Mouse (Mus musculus) cerebellum, adult 11-12 months (tissue): ENCODE measurements around the gene Ankzf1.
A peak's percentile ranks its signal among the peaks of the same experiment; 100 is the strongest.

ENCODE experiments used
- DNase-seq: peaks from one replicate; pipeline ENCODE4 v3.0.0; 2022

Gene Ankzf1

DNA sequence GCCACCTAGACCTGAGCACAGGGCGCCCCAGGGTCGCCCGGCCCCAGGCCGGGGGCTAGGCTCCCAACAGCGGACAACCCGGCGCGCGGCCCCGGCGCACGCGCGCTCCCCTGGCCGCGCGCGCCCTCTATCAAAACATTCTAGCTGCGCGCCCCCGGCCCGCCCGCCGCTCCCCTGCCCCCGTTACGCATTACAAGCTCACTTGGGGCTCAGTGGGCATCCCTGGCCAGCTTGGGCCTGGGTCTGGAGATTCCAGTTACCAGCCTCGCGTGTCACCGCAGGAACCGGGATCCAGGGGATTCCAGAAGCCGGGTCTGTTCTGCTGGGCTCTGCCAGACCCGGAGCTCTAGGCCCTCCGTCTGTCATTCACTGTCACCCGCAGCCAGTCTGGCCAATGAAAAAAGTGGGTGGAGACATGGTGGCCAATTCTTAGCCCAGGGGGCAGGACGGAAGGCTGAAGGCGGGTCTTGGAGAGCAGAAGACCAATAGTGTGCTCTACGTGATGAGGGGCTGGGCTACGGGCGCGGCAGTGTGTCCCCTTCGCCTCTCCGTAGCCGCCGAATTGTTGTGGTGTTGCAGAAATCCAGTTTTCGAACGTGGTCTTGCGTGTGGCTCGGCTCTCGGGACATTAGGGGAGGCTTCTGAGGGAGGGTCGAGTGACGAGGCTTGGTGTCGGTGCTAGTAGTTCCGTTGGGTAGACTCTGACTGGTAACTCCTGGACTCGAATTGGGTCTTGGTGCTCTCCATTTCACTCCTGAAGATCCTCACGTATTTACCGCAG lies at the start of gene Ankzf1, which contains the start of gene Atg9a:
TSS of gene Ankzf1 (plus strand) at position 530 of the 781 bp plus-strand sequence.
TSS of gene Atg9a (minus strand) at position 575 of the 781 bp plus-strand sequence.
- DNase-seq: peak; percentile 99

- DNase-seq: peak; percentile 96
These were observed 49.4 kb upstream of the Ankzf1 start, which contains the start of the genes Cnppd1 and Retreg2 for GRCm38 (mm10) chr1:75142301-75143261. Cnppd1 (minus strand) TSS chr1:75142711. Retreg2 (plus strand) TSS chr1:75142778.

DNA sequence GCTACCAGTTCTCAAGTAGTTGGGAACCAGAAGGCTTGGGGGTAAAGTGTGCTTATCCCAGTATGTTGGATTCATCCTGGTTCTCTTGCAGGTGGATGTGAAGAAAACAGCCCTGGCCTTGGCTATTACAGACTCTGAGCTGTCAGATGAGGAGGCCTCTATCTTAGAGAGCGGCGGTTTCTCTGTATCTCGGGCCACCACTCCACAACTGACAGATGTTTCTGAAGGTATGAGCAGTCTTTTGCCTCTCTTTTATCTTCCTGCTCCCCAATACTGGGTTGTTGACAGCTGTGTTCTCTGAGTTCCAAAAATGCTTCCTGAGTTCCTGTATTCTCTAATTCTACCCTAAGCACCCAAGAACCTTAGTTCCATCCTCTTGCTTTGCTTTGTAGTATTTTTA lies 46.4 kb upstream of the Ankzf1 start:
- DNase-seq: no peak

DNA sequence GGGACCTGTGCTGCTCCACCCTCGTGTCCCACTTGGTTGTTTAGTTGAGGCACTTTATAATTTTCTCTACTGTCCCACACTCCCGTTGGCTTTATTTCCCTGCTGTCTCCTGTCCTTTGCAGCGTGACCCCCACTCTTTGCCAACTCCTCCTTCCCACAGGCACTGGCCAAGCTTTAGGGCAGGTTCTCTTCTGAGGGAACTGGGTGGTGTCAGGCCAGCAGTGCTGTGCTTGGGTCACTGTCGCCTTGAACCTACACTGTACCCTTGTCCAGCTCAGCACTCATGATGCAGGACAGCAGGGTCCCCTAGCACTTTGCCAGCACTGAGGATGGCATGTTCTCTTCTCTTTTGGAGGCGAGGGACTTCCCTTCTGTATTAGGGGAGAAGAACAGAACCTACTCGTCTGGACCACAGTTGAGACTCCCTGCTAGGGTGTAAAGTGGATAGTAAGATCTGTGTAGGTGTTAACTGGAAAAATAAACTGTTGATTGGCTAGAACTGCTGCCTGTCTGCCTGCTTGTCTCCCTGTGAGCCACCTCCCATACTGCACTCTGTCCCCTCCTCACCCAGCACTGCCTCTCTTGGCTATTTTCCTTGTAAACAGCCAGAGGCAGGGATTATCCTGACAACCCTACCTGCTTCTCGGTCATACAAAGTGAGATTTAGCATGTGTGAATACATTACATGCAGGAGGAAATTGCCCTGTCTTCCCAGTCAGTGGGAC lies 44.4 kb upstream of the Ankzf1 start:
- DNase-seq: no peak

- no peak for DNase-seq
These were observed 43.2 kb upstream of the Ankzf1 start for GRCm38 (mm10) chr1:75148727-75149126.

DNA sequence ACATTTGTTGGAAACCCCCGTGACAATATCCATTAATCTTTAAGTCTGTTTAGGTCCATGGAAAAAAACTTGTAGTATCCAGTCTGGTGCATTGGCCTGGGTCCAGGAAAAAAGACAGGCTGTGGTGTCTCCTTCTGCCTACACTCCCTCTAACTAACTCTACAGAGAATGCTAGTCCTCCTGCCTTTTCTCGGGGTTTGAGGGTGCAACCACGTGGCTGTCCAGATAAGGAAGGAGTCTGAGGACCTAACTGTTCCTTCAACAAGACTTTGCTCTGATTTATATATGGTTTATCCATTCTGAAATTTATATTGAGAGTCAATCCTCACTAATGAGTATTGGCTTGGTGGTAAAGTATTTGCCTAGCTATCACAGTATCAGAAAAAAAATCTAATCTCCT lies 36.1 kb upstream of the Ankzf1 start:
- no peak for DNase-seq

GRCm38 (mm10) chr1:75158990-75159389 lies 33.0 kb upstream of the Ankzf1 start:
- DNase-seq: no peak

GRCm38 (mm10) chr1:75159540-75160255 lies 32.3 kb upstream of the Ankzf1 start:
- no peak for DNase-seq

- no peak for DNase-seq
These were observed 31.7 kb upstream of the Ankzf1 start for GRCm38 (mm10) chr1:75160256-75160617.

- no peak for DNase-seq
These were observed 23.9 kb upstream of the Ankzf1 start for GRCm38 (mm10) chr1:75168093-75168471.

GRCm38 (mm10) chr1:75168472-75169464 lies 23.2 kb upstream of the Ankzf1 start, which contains the start of gene Zfand2b:
Zfand2b (plus strand) TSS chr1:75168646.
- DNase-seq: peak; percentile 96

- DNase-seq: peak; percentile 75
These were observed 12.4 kb upstream of the Ankzf1 start for GRCm38 (mm10) chr1:75179334-75180104.

DNA sequence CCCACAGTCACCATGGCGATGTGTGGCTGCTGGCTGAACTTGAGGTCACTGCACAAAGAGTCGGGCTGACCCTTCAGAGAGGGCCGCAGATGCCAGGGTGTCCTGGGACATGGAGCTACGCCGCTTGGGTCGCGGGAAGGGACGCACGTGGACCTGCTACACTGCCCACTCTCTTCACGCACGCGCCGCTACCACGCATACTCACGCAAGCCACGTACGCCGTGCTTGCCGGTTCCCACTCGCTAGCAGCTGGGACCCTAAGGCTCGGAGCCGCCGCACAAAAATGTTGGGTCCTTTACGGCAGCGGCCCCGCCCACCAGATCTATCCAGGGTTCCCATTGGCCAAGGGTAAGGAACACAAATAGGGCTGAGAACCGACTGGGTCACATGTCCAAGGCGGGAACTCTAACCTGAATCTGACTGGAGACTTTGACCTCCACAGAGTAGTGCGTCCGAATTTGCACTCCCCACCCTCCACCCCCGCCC lies 11.8 kb upstream of the Ankzf1 start, which contains the start of gene Abcb6:
TSS of gene Abcb6 (minus strand) at position 288 of the 486 bp plus-strand sequence.
- peak; percentile 89 for DNase-seq

DNA sequence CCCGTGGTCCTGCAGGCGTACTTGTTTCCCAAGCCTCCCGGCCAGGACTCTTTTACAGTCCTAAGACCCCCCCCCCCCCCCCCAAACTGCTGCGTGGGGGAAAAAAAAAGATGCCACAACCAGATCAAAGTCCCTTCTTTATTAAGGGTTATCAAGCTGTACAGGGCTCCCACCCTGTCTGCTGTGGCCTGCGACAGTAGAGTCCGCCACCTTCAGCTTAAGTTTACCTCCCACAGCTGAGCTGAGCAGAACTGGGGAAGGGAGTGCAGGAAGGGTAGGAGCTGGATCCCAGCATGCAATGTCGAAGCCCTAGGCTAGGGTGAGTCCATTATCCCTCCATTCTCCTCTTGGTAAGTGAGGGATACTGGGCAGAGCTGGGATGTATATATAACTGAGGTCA lies 11.2 kb upstream of the Ankzf1 start:
- DNase-seq: no peak

- peak; percentile 52 for DNase-seq
These were observed 10.5 kb upstream of the Ankzf1 start for GRCm38 (mm10) chr1:75181377-75181870.

- DNase-seq: no peak
These were observed 9.8 kb upstream of the Ankzf1 start for GRCm38 (mm10) chr1:75182160-75182559.

- DNase-seq: peak; percentile 51
These were observed 6.5 kb upstream of the Ankzf1 start for GRCm38 (mm10) chr1:75185495-75185894.

- no peak for DNase-seq
These were observed 4.8 kb upstream of the Ankzf1 start for GRCm38 (mm10) chr1:75187126-75187525.

DNA sequence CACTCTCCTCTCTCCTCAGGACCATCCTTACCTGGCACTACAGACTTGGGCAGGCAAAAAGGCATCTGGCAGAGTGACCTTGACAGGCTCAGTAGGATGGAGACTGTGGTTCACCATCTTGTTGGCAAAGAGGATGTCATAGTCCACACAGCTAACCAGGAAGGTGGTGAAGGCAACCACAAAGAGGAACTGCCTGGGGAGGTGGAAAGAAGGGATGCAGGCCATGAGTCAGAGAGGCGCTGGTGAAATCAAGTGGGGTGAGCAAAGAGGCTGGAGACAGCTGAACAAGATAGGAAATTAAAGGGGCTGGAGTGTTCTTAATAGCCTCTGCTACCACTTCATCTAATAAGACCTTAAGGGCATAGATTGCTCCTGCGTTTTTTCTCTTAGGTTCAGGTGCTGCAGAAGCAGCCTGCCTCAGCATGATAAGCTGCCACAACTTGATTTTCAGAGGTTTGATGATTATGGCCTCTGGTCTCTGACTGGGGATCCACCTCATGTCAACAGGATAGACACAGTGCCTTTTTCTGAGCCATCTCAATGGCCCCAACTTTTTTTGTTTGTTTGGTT lies 4.0 kb upstream of the Ankzf1 start:
- DNase-seq: no peak
